Mouse (Mus musculus): Measurements from ENCODE around the gene Cs. TPM values are rescaled to one million over a fixed set of nuclear protein-coding genes. Genes with fewer than 3 reads are reported as not detected.

Gene Cs
- polyA plus RNA-seq, 1 experiment: 61.9 TPM

DNA sequence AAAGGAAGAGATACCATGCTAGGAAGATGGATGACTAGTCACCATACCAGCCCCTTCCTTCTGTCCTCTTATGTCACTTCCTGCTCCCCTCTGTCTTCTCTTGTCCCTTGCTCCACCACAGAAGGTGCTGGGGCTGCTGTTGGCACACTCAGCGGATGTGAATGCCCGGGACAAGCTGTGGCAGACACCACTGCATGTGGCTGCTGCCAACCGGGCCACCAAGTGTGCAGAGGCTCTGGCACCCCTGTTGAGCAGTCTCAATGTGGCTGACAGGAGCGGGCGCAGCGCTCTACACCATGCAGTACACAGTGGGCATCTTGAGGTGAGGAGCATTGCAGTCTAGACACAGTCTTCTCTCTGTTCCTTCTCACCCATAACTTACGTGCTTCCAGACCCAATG is 41.7 kb downstream of the Cs start:
- Histone ChIP-seq H3K4me1 (ENCODE audit: control insufficient read depth, insufficient read depth, low read length) (peaks cover 1% of the 10 kb centered on the region; the same call in 1 of the 2 replicates), H3K4me3 (replicated peaks; ENCODE audit: control insufficient read depth, low read depth, low read length) (no peak overlapping the region), H3K27ac (ENCODE audit: control insufficient read depth, insufficient read depth, low read depth, low read length, poor library complexity) (no peak overlapping the region)
- no peak for TF ChIP-seq POLR2A (IDR thresholded peaks at IDR 0.05; ENCODE audit: borderline replicate concordance, control insufficient read depth, low read depth, low read length)
- no peak for TF ChIP-seq CTCF (IDR thresholded peaks at IDR 0.05; ENCODE audit: control insufficient read depth, insufficient read depth, low read length)
- WGBS: 85% methylated on average over 7 of the region's 7 CpGs

DNA sequence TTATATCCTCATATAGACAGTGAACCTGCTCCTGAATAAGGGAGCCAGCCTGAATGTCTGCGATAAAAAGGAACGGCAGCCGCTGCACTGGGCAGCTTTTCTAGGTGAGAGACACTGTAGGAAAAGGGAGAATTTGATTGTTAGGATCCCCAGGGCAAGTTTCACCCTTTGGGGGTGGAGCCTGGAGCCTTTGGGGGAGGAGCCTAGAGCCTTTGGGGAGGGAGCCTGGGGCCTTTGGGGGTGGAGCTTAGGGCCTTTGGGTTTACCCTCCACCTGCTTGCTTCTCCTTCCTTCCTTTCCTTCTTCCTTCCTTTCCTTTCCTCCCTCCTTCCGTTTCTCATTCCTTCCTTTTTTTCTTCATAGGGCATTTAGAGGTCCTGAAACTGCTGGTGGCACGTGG is 43.0 kb downstream of the Cs start:
- 73% methylated on average over 5 of the region's 5 CpGs for WGBS

GRCm38 (mm10) chr10:128382482-128382881 is 44.9 kb downstream of the Cs start:
- TF ChIP-seq CTCF (IDR thresholded peaks at IDR 0.05; ENCODE audit: control insufficient read depth, insufficient read depth, low read length) (no peak), POLR2A (IDR thresholded peaks at IDR 0.05; ENCODE audit: borderline replicate concordance, control insufficient read depth, low read depth, low read length) (no peak)
- Histone ChIP-seq H3K27ac (ENCODE audit: control insufficient read depth, insufficient read depth, low read depth, low read length, poor library complexity) (no peak overlapping the region), H3K4me1 (ENCODE audit: control insufficient read depth, insufficient read depth, low read length) (peaks cover 1% of the 10 kb centered on the region; the same call in 1 of the 2 replicates), H3K4me3 (replicated peaks; ENCODE audit: control insufficient read depth, low read depth, low read length) (no peak overlapping the region)
- WGBS: 88% methylated on average over 8 of the region's 8 CpGs

More for the DNA sequence above, 43.0 kb downstream of the Cs start:
- Histone ChIP-seq H3K4me3 (replicated peaks; ENCODE audit: control insufficient read depth, low read depth, low read length) (no peak overlapping the region), H3K27ac (ENCODE audit: control insufficient read depth, insufficient read depth, low read depth, low read length, poor library complexity) (no peak overlapping the region), H3K4me1 (ENCODE audit: control insufficient read depth, insufficient read depth, low read length) (peaks cover 1% of the 10 kb centered on the region; the same call in 1 of the 2 replicates)
- no peak for TF ChIP-seq CTCF (IDR thresholded peaks at IDR 0.05; ENCODE audit: control insufficient read depth, insufficient read depth, low read length)
- no peak for TF ChIP-seq POLR2A (IDR thresholded peaks at IDR 0.05; ENCODE audit: borderline replicate concordance, control insufficient read depth, low read depth, low read length)

DNA sequence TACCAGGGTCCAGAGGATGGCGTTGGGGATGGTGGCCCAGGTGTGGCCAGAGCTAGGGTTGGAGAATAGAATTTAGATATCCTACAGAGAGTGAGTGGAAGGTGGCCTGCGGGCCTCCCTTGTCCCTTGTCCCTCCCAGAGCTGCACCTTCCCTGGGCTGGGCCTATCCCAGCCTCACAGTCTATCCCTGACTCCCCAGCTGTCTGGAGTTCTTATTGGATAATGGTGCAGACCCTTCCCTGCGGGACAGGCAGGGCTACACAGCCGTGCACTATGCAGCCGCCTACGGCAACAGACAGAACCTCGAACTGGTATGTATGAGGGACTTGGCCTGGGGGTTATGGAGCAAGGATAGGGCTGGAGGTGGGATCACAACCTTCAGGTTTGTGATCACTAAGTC is 48.4 kb downstream of the Cs start:
- Histone ChIP-seq H3K27ac (ENCODE audit: control insufficient read depth, insufficient read depth, low read depth, low read length, poor library complexity) (no peak overlapping the region), H3K4me3 (replicated peaks; ENCODE audit: control insufficient read depth, low read depth, low read length) (no peak overlapping the region), H3K4me1 (ENCODE audit: control insufficient read depth, insufficient read depth, low read length) (no peaks in the 10 kb centered on the region)
- WGBS: 92% methylated on average over 7 of the region's 7 CpGs
- TF ChIP-seq CTCF (IDR thresholded peaks at IDR 0.05; ENCODE audit: control insufficient read depth, insufficient read depth, low read length) (no peak), POLR2A (IDR thresholded peaks at IDR 0.05; ENCODE audit: borderline replicate concordance, control insufficient read depth, low read depth, low read length) (no peak)

DNA sequence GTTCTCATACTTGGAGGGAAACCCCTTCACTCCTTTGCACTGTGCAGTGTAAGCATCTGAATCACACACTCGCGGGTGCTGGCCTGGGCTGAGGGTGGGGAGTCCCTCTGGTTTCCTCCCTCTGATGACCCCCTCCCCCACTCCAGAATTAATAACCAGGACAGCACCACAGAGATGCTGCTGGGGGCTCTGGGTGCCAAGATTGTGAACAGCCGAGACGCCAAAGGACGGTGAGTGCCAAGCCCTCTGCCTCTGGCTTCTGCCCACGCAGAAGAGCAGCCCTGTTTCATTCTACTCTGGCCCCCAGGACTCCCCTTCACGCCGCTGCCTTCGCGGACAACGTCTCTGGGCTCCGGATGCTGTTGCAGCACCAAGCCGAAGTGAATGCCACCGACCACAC is 51.4 kb downstream of the Cs start:
- WGBS: 87% methylated on average over 14 of the region's 14 CpGs
- TF ChIP-seq CTCF (IDR thresholded peaks at IDR 0.05; ENCODE audit: control insufficient read depth, insufficient read depth, low read length) (no peak), POLR2A (IDR thresholded peaks at IDR 0.05; ENCODE audit: borderline replicate concordance, control insufficient read depth, low read depth, low read length) (no peak)
- H3K4me3 ChIP-seq (replicated peaks; ENCODE audit: control insufficient read depth, low read depth, low read length): no peak overlapping the region
- no peaks in the 10 kb centered on the region for H3K4me1 ChIP-seq (ENCODE audit: control insufficient read depth, insufficient read depth, low read length)
- H3K27ac ChIP-seq (ENCODE audit: control insufficient read depth, insufficient read depth, low read depth, low read length, poor library complexity): no peak overlapping the region; the same call in 1 of the 2 replicates

- H3K27ac ChIP-seq (ENCODE audit: control insufficient read depth, insufficient read depth, low read depth, low read length, poor library complexity): no peak overlapping the region
- no peak overlapping the region for H3K4me3 ChIP-seq (replicated peaks; ENCODE audit: control insufficient read depth, low read depth, low read length)
- H3K4me1 ChIP-seq (ENCODE audit: control insufficient read depth, insufficient read depth, low read length): no peaks in the 10 kb centered on the region
- TF ChIP-seq CTCF (IDR thresholded peaks at IDR 0.05; ENCODE audit: control insufficient read depth, insufficient read depth, low read length) (no peak), POLR2A (IDR thresholded peaks at IDR 0.05; ENCODE audit: borderline replicate concordance, control insufficient read depth, low read depth, low read length) (no peak)
- WGBS: 63% methylated on average over 6 of the region's 6 CpGs
Measured at GRCm38 (mm10) chr10:128389570-128389969, 52.0 kb downstream of the Cs start.

- 94% methylated on average over 12 of the region's 12 CpGs for WGBS
- Histone ChIP-seq H3K27ac (ENCODE audit: control insufficient read depth, insufficient read depth, low read depth, low read length, poor library complexity) (no peak overlapping the region), H3K4me1 (ENCODE audit: control insufficient read depth, insufficient read depth, low read length) (no peaks in the 10 kb centered on the region), H3K4me3 (replicated peaks; ENCODE audit: control insufficient read depth, low read depth, low read length) (no peak overlapping the region)
- TF ChIP-seq POLR2A (IDR thresholded peaks at IDR 0.05; ENCODE audit: borderline replicate concordance, control insufficient read depth, low read depth, low read length) (no peak), CTCF (IDR thresholded peaks at IDR 0.05; ENCODE audit: control insufficient read depth, insufficient read depth, low read length) (no peak)
Measured at GRCm38 (mm10) chr10:128390366-128390765, 52.8 kb downstream of the Cs start.

DNA sequence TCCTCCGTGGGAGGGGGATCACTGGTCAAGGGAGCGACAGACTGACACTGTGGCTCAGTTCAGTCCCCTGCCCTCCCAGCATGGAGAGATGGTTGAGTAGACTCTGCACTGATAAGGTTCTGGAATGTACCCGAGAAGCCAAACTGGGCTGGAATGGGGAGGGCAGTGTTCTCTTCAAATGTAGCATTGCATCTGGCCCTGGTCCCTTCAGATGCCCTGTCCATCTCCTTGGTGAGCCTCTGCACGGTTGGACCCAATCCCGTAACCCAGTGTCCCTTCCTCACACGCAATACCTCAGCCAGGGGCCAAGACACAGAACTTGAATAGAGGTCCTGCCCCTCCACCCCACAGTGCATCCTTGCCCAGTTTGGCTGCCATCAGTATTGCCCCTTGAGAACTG is 54.3 kb downstream of the Cs start:
- TF ChIP-seq POLR2A (IDR thresholded peaks at IDR 0.05; ENCODE audit: borderline replicate concordance, control insufficient read depth, low read depth, low read length) (no peak), CTCF (IDR thresholded peaks at IDR 0.05; ENCODE audit: control insufficient read depth, insufficient read depth, low read length) (no peak)
- 86% methylated on average over 6 of the region's 6 CpGs for WGBS
- Histone ChIP-seq H3K4me1 (ENCODE audit: control insufficient read depth, insufficient read depth, low read length) (no peaks in the 10 kb centered on the region), H3K4me3 (replicated peaks; ENCODE audit: control insufficient read depth, low read depth, low read length) (no peak overlapping the region), H3K27ac (ENCODE audit: control insufficient read depth, insufficient read depth, low read depth, low read length, poor library complexity) (no peak overlapping the region)

Measured in bone marrow, adult 2 months (tissue).